Mouse (Mus musculus) MEL (cell line): ENCODE results near the gene Fbxo3.

Experiments used
- CHD1 ChIP-seq: IDR thresholded peaks from 2 replicates; pipeline ENCODE4 v1.6.1; 2012; ENCODE audit warnings: low read depth, mild to moderate bottlenecking, inconsistent platforms, low read length, improper control_type of control experiment
- CHD2 ChIP-seq: IDR thresholded peaks from 2 replicates; pipeline ENCODE4 v1.6.1; 2011; ENCODE audit warnings: low read length, improper control_type of control experiment
- CTCF ChIP-seq, 3 experiments: IDR thresholded peaks in 2 of 3; conservative IDR thresholded peaks in 1 of 3; 2 replicates each; pipeline ENCODE4 v1.5.1; 2011 to 2012; ENCODE audit warnings: low read length in 3 of 3, low read depth in 2 of 3, mild to moderate bottlenecking in 2 of 3, improper control_type of control experiment in 1 of 3, inconsistent platforms in 1 of 3, mixed read lengths in 1 of 3, moderate library complexity in 1 of 3; ENCODE audit not compliant: control insufficient read depth in 1 of 3, insufficient read depth in 1 of 3, poor library complexity in 1 of 3, severe bottlenecking in 1 of 3
- EP300 ChIP-seq, 2 experiments: IDR thresholded peaks; 2 replicates each; pipeline ENCODE4 v1.6.1; 2011; ENCODE audit warnings: improper control_type of control experiment in 2 of 2, low read length in 2 of 2, low read depth in 1 of 2, mild to moderate bottlenecking in 1 of 2
- GATA1 ChIP-seq: IDR thresholded peaks from 2 replicates; pipeline ENCODE4 v1.6.1; 2011; ENCODE audit warnings: low read depth, low read length, improper control_type of control experiment
- MXI1 ChIP-seq: IDR thresholded peaks from 2 replicates; pipeline ENCODE4 v1.6.1; 2011; ENCODE audit warnings: mild to moderate bottlenecking, low read depth, low read length, improper control_type of control experiment
- MYC ChIP-seq: IDR thresholded peaks from 2 replicates; pipeline ENCODE4 v1.6.1; 2011; ENCODE audit warnings: low read depth, mild to moderate bottlenecking, low read length, improper control_type of control experiment, moderate library complexity
- POLR2A ChIP-seq, 2 experiments: IDR thresholded peaks; 2 replicates each; pipeline ENCODE4 v1.6.1; 2011 to 2012; ENCODE audit warnings: low read length in 2 of 2, mild to moderate bottlenecking in 2 of 2, control low read depth in 1 of 2, improper control_type of control experiment in 1 of 2, low read depth in 1 of 2, moderate library complexity in 1 of 2; ENCODE audit not compliant: control insufficient read depth in 1 of 2, insufficient read depth in 1 of 2, poor library complexity in 1 of 2
- SIN3A ChIP-seq: IDR thresholded peaks from 2 replicates; pipeline ENCODE4 v1.6.1; 2012; ENCODE audit warnings: low read length, improper control_type of control experiment, inconsistent platforms
- TCF12 ChIP-seq: IDR thresholded peaks from 2 replicates; pipeline ENCODE4 v1.6.1; 2014; ENCODE audit warnings: low read depth, mild to moderate bottlenecking, inconsistent platforms, low read length, improper control_type of control experiment, moderate library complexity
- UBTF ChIP-seq: IDR thresholded peaks from 2 replicates; pipeline ENCODE4 v1.6.1; 2012; ENCODE audit warnings: low read depth, mild to moderate bottlenecking, inconsistent platforms, low read length, improper control_type of control experiment, moderate library complexity, borderline replicate concordance; ENCODE audit not compliant: insufficient read depth
- ZC3H11A ChIP-seq: IDR thresholded peaks from 2 replicates; pipeline ENCODE4 v1.6.1; 2012; ENCODE audit warnings: low read depth, mild to moderate bottlenecking, inconsistent platforms, low read length, improper control_type of control experiment

DNA sequence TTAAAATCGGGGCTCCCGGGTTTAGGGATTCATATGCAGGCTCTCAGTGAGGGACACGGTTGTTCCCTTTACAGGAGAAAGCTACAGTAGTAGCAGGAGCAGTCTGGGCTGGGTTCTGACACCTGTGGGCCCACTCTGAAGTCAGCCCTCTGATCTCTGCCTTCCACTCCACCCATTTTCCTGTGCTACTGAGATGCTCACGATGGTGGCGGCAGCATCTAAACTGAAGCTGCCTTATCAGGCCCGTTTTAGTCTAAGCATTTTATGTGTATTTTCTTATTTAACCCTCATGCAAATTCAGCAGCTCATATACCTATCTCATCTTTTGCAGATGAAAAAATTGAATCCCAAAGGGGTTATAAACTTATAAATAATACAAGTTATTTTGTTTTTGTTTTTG, 77.3 kb downstream of the Fbxo3 start:
- no peak for TF ChIP-seq CHD2
- no peak for TF ChIP-seq CTCF (IDR thresholded peaks at IDR 0.05 in 2 of 3, conservative IDR thresholded peaks at IDR 0.05 in 1 of 3; ENCODE audit: control insufficient read depth in 1 of 3, insufficient read depth in 1 of 3, low read depth in 2 of 3, low read length in 3 of 3, poor library complexity in 1 of 3, severe bottlenecking in 1 of 3)
- peak; percentile 35 to 62; a peak in 1 of 4 replicates for TF ChIP-seq EP300 (IDR thresholded peaks at IDR 0.05; ENCODE audit: low read depth in 1 of 2, low read length in 2 of 2)
- no peak for TF ChIP-seq POLR2A (IDR thresholded peaks at IDR 0.05; ENCODE audit: control insufficient read depth in 1 of 2, insufficient read depth in 1 of 2, low read depth in 1 of 2, low read length in 2 of 2, poor library complexity in 1 of 2)
- no peak for TF ChIP-seq MYC
- no peak for TF ChIP-seq UBTF
- TF ChIP-seq ZC3H11A, result no peak
- TF ChIP-seq CHD1, result no peak
- peak; percentile 70; the same call in 1 of the 2 replicates for TF ChIP-seq TCF12
- TF ChIP-seq GATA1, result peak; percentile 63; the same call in 1 of the 2 replicates
- peak; percentile 26; the same call in 1 of the 2 replicates for TF ChIP-seq SIN3A
- no peak for TF ChIP-seq MXI1
